Mouse (Mus musculus) brain, embryonic 14.5 days (tissue): Measurements from ENCODE around the gene Gpr22.

Experiments
- CTCF ChIP-seq: fragments of 200-500 bp; IDR thresholded peaks from 2 replicates; pipeline ENCODE4 v1.5.1; 2012; ENCODE audit warnings: inconsistent platforms, mild to moderate bottlenecking, moderate library complexity, borderline replicate concordance; ENCODE audit not compliant: insufficient read depth, insufficient read length; ENCODE audit errors: extremely low read depth
- POLR2A ChIP-seq: fragments of 200-500 bp; IDR thresholded peaks from 2 replicates; pipeline ENCODE4 v1.6.1; 2012; ENCODE audit warnings: mild to moderate bottlenecking, inconsistent platforms, borderline replicate concordance; ENCODE audit not compliant: poor library complexity, insufficient read depth, insufficient read length, severe bottlenecking; ENCODE audit errors: extremely low read depth

- TF ChIP-seq POLR2A (no peak), CTCF (peak; percentile 56; the same call in 1 of the 2 replicates)
These were observed 6.0 kb upstream of the Gpr22 start for GRCm38 (mm10) chr12:31719586-31720275.
